Mouse (Mus musculus) forebrain, embryonic 13.5 days (tissue): ENCODE measurements at regions not wholly inside any gene's neighbourhood (a gene's known extent, or its start where the extent isn't known, plus 50 kb on each side); places are given as distances from the start of the nearest gene placed in this dataset.

Source experiments
- ATAC-seq: fragments of 200-750 bp; cut with Nextera tagmentation; 2 replicates; pipeline ENCODE4 v1.8.0; 2017
- H3K27ac ChIP-seq: fragments of 300-500 bp; sonication (generic); 2 replicates; pipeline ENCODE4 v1.5.1; 2015; ENCODE audit warnings: inconsistent platforms, mild to moderate bottlenecking, moderate library complexity
- H3K27me3 ChIP-seq: fragments of 300-500 bp; sonication (generic); 2 replicates; pipeline ENCODE4 v1.6.1; 2015; ENCODE audit warnings: mild to moderate bottlenecking, inconsistent platforms
- H3K36me3 ChIP-seq: fragments of 300-500 bp; sonication (generic); 2 replicates; pipeline ENCODE4 v1.6.1; 2015; ENCODE audit warnings: mild to moderate bottlenecking, inconsistent platforms; ENCODE audit not compliant: poor library complexity, severe bottlenecking
- H3K4me1 ChIP-seq: fragments of 300-500 bp; sonication (generic); 2 replicates; pipeline ENCODE4 v1.6.1; 2015; ENCODE audit warnings: inconsistent platforms
- H3K4me2 ChIP-seq: fragments of 300-500 bp; sonication (generic); 2 replicates; pipeline ENCODE4 v1.6.1; 2015; ENCODE audit warnings: inconsistent platforms, mild to moderate bottlenecking, moderate library complexity
- H3K4me3 ChIP-seq: fragments of 300-500 bp; sonication (generic); 2 replicates; pipeline ENCODE4 v1.5.1; 2015; ENCODE audit warnings: mild to moderate bottlenecking, inconsistent platforms
- H3K9ac ChIP-seq: fragments of 300-500 bp; sonication (generic); 2 replicates; pipeline ENCODE4 v1.6.1; 2015; ENCODE audit warnings: mild to moderate bottlenecking, inconsistent platforms
- H3K9me3 ChIP-seq: fragments of 300-500 bp; sonication (generic); replicated peaks from 2 replicates; pipeline ENCODE4 v1.6.1; 2016; ENCODE audit warnings: inconsistent platforms
- WGBS: fragments of 180-500 bp; shearing (Covaris S2); methylation state at CpG from one replicate; pipeline ENCODE4 v1.1.7; 2015; 5-methylcytosine and 5-hydroxymethylcytosine counted together

- WGBS: 94% methylated on average over 7 of the region's 7 CpGs
- no peak for ATAC-seq
- Histone ChIP-seq H3K27ac (no peak overlapping the region), H3K9ac (no peak overlapping the region), H3K4me2 (no peak overlapping the region), H3K4me1 (no peaks in the 10 kb centered on the region), H3K27me3 (no peaks in the 10 kb centered on the region), H3K36me3 (no peaks in the 10 kb centered on the region), H3K4me3 (no peak overlapping the region), H3K9me3 (no peaks in the 10 kb centered on the region)
Observed at GRCm38 (mm10) chr16:55735476-55735968, 103.2 kb downstream of the Nfkbiz start.

- Histone ChIP-seq H3K4me2 (no peak overlapping the region), H3K4me3 (no peak overlapping the region), H3K9ac (no peak overlapping the region), H3K36me3 (no peaks in the 10 kb centered on the region), H3K27me3 (no peaks in the 10 kb centered on the region), H3K9me3 (no peaks in the 10 kb centered on the region), H3K4me1 (no peaks in the 10 kb centered on the region), H3K27ac (no peak overlapping the region)
- no peak for ATAC-seq
- WGBS: 86% methylated on average over 11 of the region's 11 CpGs
Observed at GRCm38 (mm10) chr16:55734301-55734700, 104.4 kb downstream of the Nfkbiz start.

- H3K4me1 ChIP-seq: no peaks in the 10 kb centered on the region
- H3K4me3 ChIP-seq: no peak overlapping the region
- no peaks in the 10 kb centered on the region for H3K9me3 ChIP-seq
- H3K9ac ChIP-seq: no peak overlapping the region
- H3K36me3 ChIP-seq: no peaks in the 10 kb centered on the region
- WGBS: 71% methylated on average over 4 of the region's 4 CpGs
- H3K27ac ChIP-seq: no peak overlapping the region
- H3K27me3 ChIP-seq: no peaks in the 10 kb centered on the region
- ATAC-seq: no peak; the same call in 1 of the 2 replicates
- no peak overlapping the region for H3K4me2 ChIP-seq
Observed at GRCm38 (mm10) chr16:55733751-55734150, 104.9 kb downstream of the Nfkbiz start.

GRCm38 (mm10) chr16:55731003-55731402, 107.7 kb downstream of the Nfkbiz start:
- no peaks in the 10 kb centered on the region for H3K9me3 ChIP-seq
- H3K27me3 ChIP-seq: no peaks in the 10 kb centered on the region
- no peak overlapping the region for H3K9ac ChIP-seq
- no peaks in the 10 kb centered on the region for H3K4me1 ChIP-seq
- no peak overlapping the region for H3K4me3 ChIP-seq
- WGBS: 80% methylated on average over 8 of the region's 8 CpGs
- no peak overlapping the region for H3K4me2 ChIP-seq
- ATAC-seq: no peak
- H3K27ac ChIP-seq: no peak overlapping the region
- H3K36me3 ChIP-seq: no peaks in the 10 kb centered on the region

- ATAC-seq: no peak
- no peak overlapping the region for H3K9ac ChIP-seq
- 82% methylated on average over 3 of the region's 3 CpGs for WGBS
Observed at GRCm38 (mm10) chr16:55726538-55726937, 112.2 kb downstream of the Nfkbiz start.

GRCm38 (mm10) chr16:55720430-55720829, 118.3 kb downstream of the Nfkbiz start:
- Histone ChIP-seq H3K4me2 (no peak overlapping the region), H3K36me3 (no peaks in the 10 kb centered on the region), H3K4me3 (no peak overlapping the region), H3K4me1 (no peaks in the 10 kb centered on the region), H3K9ac (no peak overlapping the region), H3K9me3 (no peaks in the 10 kb centered on the region), H3K27me3 (no peaks in the 10 kb centered on the region), H3K27ac (no peak overlapping the region)
- ATAC-seq: no peak
- 66% methylated on average over 3 of the region's 3 CpGs for WGBS

More at GRCm38 (mm10) chr16:55726538-55726937, 112.2 kb downstream of the Nfkbiz start:
- Histone ChIP-seq H3K27ac (no peak overlapping the region), H3K4me3 (no peak overlapping the region), H3K36me3 (no peaks in the 10 kb centered on the region), H3K9me3 (no peaks in the 10 kb centered on the region), H3K4me1 (no peaks in the 10 kb centered on the region), H3K27me3 (no peaks in the 10 kb centered on the region), H3K4me2 (no peak overlapping the region)

GRCm38 (mm10) chr16:55710017-55710416, 128.7 kb downstream of the Nfkbiz start:
- no peaks in the 10 kb centered on the region for H3K36me3 ChIP-seq
- H3K4me2 ChIP-seq: no peak overlapping the region
- no peak overlapping the region for H3K27ac ChIP-seq
- no peak overlapping the region for H3K9ac ChIP-seq
- no peaks in the 10 kb centered on the region for H3K4me1 ChIP-seq
- ATAC-seq: no peak
- no peak overlapping the region for H3K4me3 ChIP-seq
- no peaks in the 10 kb centered on the region for H3K9me3 ChIP-seq
- H3K27me3 ChIP-seq: no peaks in the 10 kb centered on the region
- WGBS: 57% methylated on average over 3 of the region's 3 CpGs

GRCm38 (mm10) chr16:55706502-55706901, 132.2 kb downstream of the Nfkbiz start:
- Histone ChIP-seq H3K36me3 (no peaks in the 10 kb centered on the region), H3K27me3 (no peaks in the 10 kb centered on the region), H3K4me3 (no peak overlapping the region), H3K27ac (no peak overlapping the region), H3K9ac (no peak overlapping the region), H3K9me3 (no peaks in the 10 kb centered on the region), H3K4me2 (no peak overlapping the region), H3K4me1 (no peaks in the 10 kb centered on the region)
- no peak for ATAC-seq

- no peaks in the 10 kb centered on the region for H3K9me3 ChIP-seq
- 90% methylated on average over 3 of the region's 3 CpGs for WGBS
- no peak overlapping the region for H3K27ac ChIP-seq
- H3K9ac ChIP-seq: no peak overlapping the region
- ATAC-seq: no peak
- H3K4me1 ChIP-seq: no peaks in the 10 kb centered on the region
- no peak overlapping the region for H3K4me2 ChIP-seq
- no peaks in the 10 kb centered on the region for H3K36me3 ChIP-seq
- H3K4me3 ChIP-seq: no peak overlapping the region
- no peaks in the 10 kb centered on the region for H3K27me3 ChIP-seq
Observed at GRCm38 (mm10) chr16:55698489-55698892, 140.2 kb downstream of the Nfkbiz start.

- H3K9ac ChIP-seq: no peak overlapping the region
- H3K27me3 ChIP-seq: no peaks in the 10 kb centered on the region
- H3K36me3 ChIP-seq: no peaks in the 10 kb centered on the region
- no peak overlapping the region for H3K4me3 ChIP-seq
- no peak for ATAC-seq
- H3K9me3 ChIP-seq: no peaks in the 10 kb centered on the region
- H3K27ac ChIP-seq: no peak overlapping the region
- H3K4me2 ChIP-seq: no peak overlapping the region
- H3K4me1 ChIP-seq: no peaks in the 10 kb centered on the region
- WGBS: 94% methylated on average over 2 of the region's 2 CpGs
Observed at GRCm38 (mm10) chr16:55691069-55691468, 147.6 kb downstream of the Nfkbiz start.

- no peak overlapping the region for H3K27ac ChIP-seq
- ATAC-seq: no peak
- no peak overlapping the region for H3K9ac ChIP-seq
- H3K4me3 ChIP-seq: no peak overlapping the region
- no peaks in the 10 kb centered on the region for H3K4me1 ChIP-seq
- WGBS: 85% methylated on average over 1 of the region's 1 CpGs
- H3K4me2 ChIP-seq: no peak overlapping the region
- H3K36me3 ChIP-seq: no peaks in the 10 kb centered on the region
- H3K9me3 ChIP-seq: no peaks in the 10 kb centered on the region
- no peaks in the 10 kb centered on the region for H3K27me3 ChIP-seq
Observed at GRCm38 (mm10) chr16:55663946-55664345, 174.8 kb downstream of the Nfkbiz start.

- 62% methylated on average over 3 of the region's 3 CpGs for WGBS
- H3K9me3 ChIP-seq: no peaks in the 10 kb centered on the region
- no peak for ATAC-seq
Observed at GRCm38 (mm10) chr16:55636667-55637450, 201.8 kb downstream of the Nfkbiz start.

GRCm38 (mm10) chr16:55636224-55636623, 202.5 kb downstream of the Nfkbiz start:
- WGBS: 89% methylated on average over 4 of the region's 4 CpGs
- no peak overlapping the region for H3K4me2 ChIP-seq
- H3K4me1 ChIP-seq: no peaks in the 10 kb centered on the region
- H3K9ac ChIP-seq: no peak overlapping the region
- no peaks in the 10 kb centered on the region for H3K9me3 ChIP-seq
- no peaks in the 10 kb centered on the region for H3K27me3 ChIP-seq
- H3K36me3 ChIP-seq: no peaks in the 10 kb centered on the region
- no peak overlapping the region for H3K4me3 ChIP-seq
- no peak for ATAC-seq
- no peak overlapping the region for H3K27ac ChIP-seq

More at GRCm38 (mm10) chr16:55636667-55637450, 201.8 kb downstream of the Nfkbiz start:
- Histone ChIP-seq H3K36me3 (no peaks in the 10 kb centered on the region), H3K4me2 (no peak overlapping the region), H3K4me1 (no peaks in the 10 kb centered on the region), H3K9ac (no peak overlapping the region), H3K4me3 (no peak overlapping the region), H3K27ac (no peak overlapping the region), H3K27me3 (no peaks in the 10 kb centered on the region)
